Comparison of ENCODE assay signal across 10 mouse cellular contexts in the genomic region with DNA sequence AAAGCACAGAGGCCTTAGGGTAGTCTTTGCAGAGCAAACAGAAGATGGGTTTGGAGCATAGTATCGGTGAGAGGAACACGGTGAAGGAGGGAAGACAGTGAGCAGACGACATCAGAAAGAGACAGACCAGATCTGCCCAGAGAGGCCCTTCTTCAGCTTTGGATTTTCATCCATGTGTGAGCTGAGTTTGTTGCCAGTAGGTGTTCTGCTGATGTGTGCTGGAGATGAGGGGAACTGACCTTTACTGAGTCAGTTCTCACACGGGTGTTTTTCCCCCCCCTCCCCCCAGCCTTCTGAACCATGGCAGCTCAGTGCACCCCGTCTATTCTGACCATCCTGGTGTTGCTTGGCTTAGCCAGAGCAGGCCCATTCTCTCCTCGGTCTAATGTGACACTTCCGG. TPM values are rescaled to one million over a fixed set of nuclear protein-coding genes. Genes with fewer than 3 reads are reported as not detected.
DNase-seq lines count a peak whose midpoint lies in the region; ATAC-seq and TF ChIP-seq lines count a peak whose summit lies in the region.
"Had no signal": no experiment of that assay in that cellular context is flagged by ENCODE, and none has a peak within 500 bp of the region (broad histone marks: within the 10 kb centered on the region; RNA-seq: fewer than 3 reads in every experiment).

A gene (plus strand): TSS at position 301 of the 400 bp plus-strand sequence.

- H3K9ac ChIP-seq in heart, adult 2 months (ENCODE audit: low read depth, low read length): peak within 1 kb of the TSS; percentile 26
- peak within 1 kb of the TSS; percentile 25; the same call in 1 of the 2 replicates for H3K9ac ChIP-seq in embryonic facial prominence, embryonic 12.5 days
- no peak within 1 kb of the TSS for H3K9ac ChIP-seq in heart, embryonic 16.5 days (ENCODE audit: low read length)

- peaks cover 2% of the 10 kb centered on the region; the same call in 1 of the 2 replicates for H3K4me1 ChIP-seq in heart, adult 2 months (ENCODE audit: control insufficient read depth, insufficient read depth, low read length)
- H3K4me1 ChIP-seq in embryonic facial prominence, embryonic 12.5 days: peaks cover 16% of the 10 kb centered on the region
- H3K4me1 ChIP-seq in heart, embryonic 16.5 days (ENCODE audit: control insufficient read depth, insufficient read depth, low read length): peaks cover 10% of the 10 kb centered on the region
- peaks cover 19% of the 10 kb centered on the region for H3K4me1 ChIP-seq in midbrain, embryonic 10.5 days

- peak within 1 kb of the TSS; percentile 57 for H3K4me2 ChIP-seq in embryonic facial prominence, embryonic 12.5 days (replicated peaks)
- peak within 1 kb of the TSS; percentile 60 for H3K4me2 ChIP-seq in heart, embryonic 16.5 days (ENCODE audit: low read depth, low read length)

- H3K4me3 ChIP-seq in heart, adult 2 months: peak within 1 kb of the TSS; percentile 18; the same call in 1 of the 2 replicates
- H3K4me3 ChIP-seq in embryonic facial prominence, embryonic 12.5 days: peak within 1 kb of the TSS; percentile 34
- peak within 1 kb of the TSS; percentile 41 for H3K4me3 ChIP-seq in heart, embryonic 16.5 days (ENCODE audit: low read length)
- peak within 1 kb of the TSS; percentile 54 for H3K4me3 ChIP-seq in midbrain, embryonic 10.5 days

- no peaks in the 10 kb centered on the region for H3K36me3 ChIP-seq in heart, adult 2 months (ENCODE audit: control insufficient read depth, insufficient read depth, low read length)
- H3K36me3 ChIP-seq in embryonic facial prominence, embryonic 12.5 days: no peaks in the 10 kb centered on the region
- no peaks in the 10 kb centered on the region for H3K36me3 ChIP-seq in heart, embryonic 16.5 days (ENCODE audit: control insufficient read depth, insufficient read depth)
- H3K36me3 ChIP-seq in midbrain, embryonic 10.5 days: no peaks in the 10 kb centered on the region

- WGBS in heart, adult 2 months: 63% methylated on average over 7 of the region's 7 CpGs
- WGBS in embryonic facial prominence, embryonic 12.5 days: 54% methylated on average over 7 of the region's 7 CpGs
- WGBS in heart, embryonic 16.5 days: 55% methylated on average over 7 of the region's 7 CpGs
- WGBS in midbrain, embryonic 10.5 days: 64% methylated on average over 7 of the region's 7 CpGs

- peaks cover 18% of the 10 kb centered on the region for H3K27me3 ChIP-seq in heart, adult 2 months (ENCODE audit: control insufficient read depth, insufficient read depth, low read length)
- peaks cover 65% of the 10 kb centered on the region for H3K27me3 ChIP-seq in embryonic facial prominence, embryonic 12.5 days
- peaks cover 55% of the 10 kb centered on the region for H3K27me3 ChIP-seq in heart, embryonic 16.5 days (ENCODE audit: control insufficient read depth, insufficient read depth, low read length)
- peaks cover 64% of the 10 kb centered on the region for H3K27me3 ChIP-seq in midbrain, embryonic 10.5 days (ENCODE audit: low read depth, poor library complexity, severe bottlenecking)

- ATAC-seq in embryonic facial prominence, embryonic 12.5 days (ENCODE audit: insufficient number of reproducible peaks, insufficient read depth, low FRiP score, low TSS enrichment): no peak
- ATAC-seq in heart, embryonic 16.5 days (replicated peaks; ENCODE audit: extremely low read depth, insufficient read depth, low FRiP score): no peak

- no peak for TF ChIP-seq CTCF in heart, adult 2 months (IDR thresholded peaks at IDR 0.05)

- intact Hi-C loops in heart, adult 2 months (cut with DNase I): no loop called here

- no peaks in the 10 kb centered on the region for H3K79me2 ChIP-seq in heart, adult 2 months (replicated peaks; ENCODE audit: control insufficient read depth, insufficient read depth, low read length)

- TF ChIP-seq POLR2A in heart, adult 2 months (IDR thresholded peaks at IDR 0.05; ENCODE audit: insufficient read depth, low read depth, low read length): no peak

- H3K27ac ChIP-seq in heart, adult 2 months: no peak within 1 kb of the TSS
- no peak within 1 kb of the TSS for H3K27ac ChIP-seq in embryonic facial prominence, embryonic 12.5 days
- no peak within 1 kb of the TSS for H3K27ac ChIP-seq in heart, embryonic 16.5 days (ENCODE audit: low read length)
- no peak within 1 kb of the TSS for H3K27ac ChIP-seq in midbrain, embryonic 10.5 days (replicated peaks)

- DNase-seq in heart, adult 2 months: no peak
- DNase-seq in heart, adult 9 months (ENCODE audit: low spot score in 2 of 2): no peak
- no peak for DNase-seq in midbrain, embryonic 10.5 days (ENCODE audit: low spot score)
- no peak for DNase-seq in frontal cortex, postnatal 25 days (ENCODE audit: low spot score in 2 of 2)
- DNase-seq in layer of hippocampus, postnatal 10 days (ENCODE audit: low spot score in 2 of 2): no peak
- no peak for DNase-seq in embryo, embryonic 11 days
- DNase-seq: spleen, adult 18-20 months had no signal

- TF ChIP-seq EP300 in heart, adult 2 months (IDR thresholded peaks at IDR 0.05; ENCODE audit: insufficient read depth, low read depth, low read length): no peak

- no peaks in the 10 kb centered on the region for H3K9me3 ChIP-seq in embryonic facial prominence, embryonic 12.5 days
- H3K9me3 ChIP-seq in heart, embryonic 16.5 days (replicated peaks; ENCODE audit: control insufficient read depth, low read length): no peaks in the 10 kb centered on the region
- no peaks in the 10 kb centered on the region for H3K9me3 ChIP-seq in midbrain, embryonic 10.5 days (replicated peaks)

RNA-seq across cellular contexts. Expression of the gene that starts here (rescaled TPM):
- total RNA-seq in heart, adult 2 months (2021): 10 to 100 TPM; 28.5 to 28.8 TPM
- polyA plus RNA-seq in heart, adult 2 months (2012; rRNA removed): 27.3 and 32.7 TPM in 2 replicates
- 0.01 and 0.05 TPM in 2 replicates for polyA plus RNA-seq in embryonic facial prominence, embryonic 12.5 days (2016; fragmentation: Nextera tagmentation; extraction: Ambion mirVana)
- 2.5 and 2.8 TPM in 2 replicates for polyA plus RNA-seq in heart, embryonic 16.5 days (2015; fragmentation: Nextera tagmentation; extraction: Ambion mirVana)
- not detected in 2 replicates for polyA plus RNA-seq in midbrain, embryonic 10.5 days (2016; fragmentation: Nextera tagmentation; extraction: Ambion mirVana)
- 1 to 10 TPM; 4.1 to 4.7 TPM for total RNA-seq in layer of hippocampus, postnatal 10 days (2021)
- total RNA-seq: common myeloid progenitor, adult 5-6 weeks had no signal

Comparison
In these comparisons a context has a peak if more than half of its experiments do, and no peak if none do; other contexts are left out.
1. RNA of the gene that starts here (total RNA-seq): 28.5 to 28.8 TPM in heart, adult 2 months; 4.1 to 4.7 TPM in layer of hippocampus, postnatal 10 days; every median in the first group is over 4 times any median in the second.
2. Peak in every context shown above with its lines, with median percentiles within 50 percentile points of each other: H3K4me3 ChIP-seq.